Mouse (Mus musculus) cortical plate, adult 2 months (tissue): Measurements from ENCODE around the gene Zfp362.

Experiments
- CTCF ChIP-seq: fragments of 200-500 bp; IDR thresholded peaks from 2 replicates; pipeline ENCODE4 v1.5.1; 2011; ENCODE audit warnings: mild to moderate bottlenecking, control low read depth, low read length; ENCODE audit not compliant: insufficient read depth; ENCODE audit errors: extremely low read depth
- POLR2A ChIP-seq: fragments of 200-500 bp; IDR thresholded peaks from 2 replicates; pipeline ENCODE4 v1.6.1; 2011; ENCODE audit warnings: mild to moderate bottlenecking, low read length, control low read depth; ENCODE audit not compliant: insufficient read depth; ENCODE audit errors: extremely low read depth

GRCm38 (mm10) chr4:128768120-128768519 lies 37.7 kb downstream of the Zfp362 start:
- no peak for TF ChIP-seq POLR2A
- TF ChIP-seq CTCF: no peak
